Mouse (Mus musculus) CH12.LX (cell line): ENCODE measurements at regions not wholly inside any gene's neighbourhood (a gene's known extent, or its start where the extent isn't known, plus 50 kb on each side); places are given as distances from the start of the nearest gene placed in this dataset.

Source experiments
- DNase-seq: peaks from one replicate; pipeline ENCODE4 v3.0.0-alpha.2; 2013; ENCODE audit errors: extremely low read depth
- H3K27ac ChIP-seq: 2 replicates; pipeline ENCODE4 v1.5.1; 2012; ENCODE audit warnings: low read depth, mild to moderate bottlenecking, control low read depth, moderate library complexity; ENCODE audit not compliant: insufficient read depth
- H3K27me3 ChIP-seq: replicated peaks from 2 replicates; pipeline ENCODE3; 2012; ENCODE audit warnings: inconsistent platforms
- H3K36me3 ChIP-seq, 2 experiments: replicated peaks in 1 of 2; 2 replicates each; pipeline versions ENCODE3 to v1.6.1; 2012; ENCODE audit warnings: inconsistent platforms in 1 of 2, low read length in 1 of 2, mild to moderate bottlenecking in 1 of 2, mixed read lengths in 1 of 2, moderate library complexity in 1 of 2; ENCODE audit not compliant: control insufficient read depth in 1 of 2, insufficient read depth in 1 of 2
- H3K4me1 ChIP-seq, 2 experiments: 2 replicates each; pipeline ENCODE4 v1.6.1; 2012; ENCODE audit warnings: inconsistent platforms in 1 of 2, moderate library complexity in 1 of 2; ENCODE audit not compliant: insufficient read depth in 2 of 2, control insufficient read depth in 1 of 2
- H3K4me2 ChIP-seq: 2 replicates; pipeline ENCODE4 v1.6.1; 2012; ENCODE audit warnings: low read depth, mild to moderate bottlenecking, control low read depth; ENCODE audit not compliant: poor library complexity, insufficient read depth, severe bottlenecking
- H3K4me3 ChIP-seq, 3 experiments: fragments of 150-350 bp in 1 of 3; sonication (generic) in 1 of 3; replicated peaks in 1 of 3; 2 replicates each; pipeline versions ENCODE3 to v1.5.1; 2011 to 2012; ENCODE audit warnings: low read depth in 2 of 3, low read length in 2 of 3, mild to moderate bottlenecking in 2 of 3, moderate library complexity in 2 of 3, control low read depth in 1 of 3, improper control_type of control experiment in 1 of 3, inconsistent platforms in 1 of 3, mixed read lengths in 1 of 3; ENCODE audit not compliant: poor library complexity in 1 of 3
- H3K79me2 ChIP-seq: replicated peaks from 2 replicates; pipeline ENCODE4 v1.6.1; 2012; ENCODE audit warnings: mild to moderate bottlenecking, moderate library complexity; ENCODE audit not compliant: control insufficient read depth, poor library complexity, insufficient read depth, severe bottlenecking; ENCODE audit errors: extremely low read depth
- H3K9ac ChIP-seq: 2 replicates; pipeline ENCODE4 v1.6.1; 2012; ENCODE audit warnings: low read depth, mild to moderate bottlenecking, control low read depth, moderate library complexity; ENCODE audit not compliant: insufficient read depth
- H3K9me3 ChIP-seq: replicated peaks from 2 replicates; pipeline ENCODE3; 2012; ENCODE audit warnings: low read length, inconsistent platforms, mixed read lengths
- GABPA ChIP-seq: IDR thresholded peaks from 2 replicates; pipeline ENCODE4 v1.6.1; 2012; ENCODE audit warnings: low read depth, low read length, improper control_type of control experiment, inconsistent platforms; ENCODE audit not compliant: insufficient replicate concordance
- UBTF ChIP-seq: IDR thresholded peaks from 2 replicates; pipeline ENCODE4 v1.6.1; 2012; ENCODE audit warnings: low read depth, mild to moderate bottlenecking, inconsistent platforms, low read length, improper control_type of control experiment, moderate library complexity
- USF1 ChIP-seq: IDR thresholded peaks from 2 replicates; pipeline ENCODE4 v1.6.1; 2014; ENCODE audit warnings: low read depth, mild to moderate bottlenecking, inconsistent platforms, low read length, improper control_type of control experiment
- dilution Hi-C: fragments of 300-500 bp; cut with MboI; formaldehyde crosslinking; loops from 2 replicates; pipeline ENCODE4 v1.14.3; 2020; ENCODE audit warnings: low sequenced_read_pairs; ENCODE audit not compliant: extremely low pct_unique_long_range_greater_than_20kb, extremely low pct_ligation_motif_present
- in situ Hi-C: fragments of 300-500 bp; cut with MboI; formaldehyde crosslinking; loops from 3 replicates; pipeline ENCODE4 v1.14.3; 2019; ENCODE audit warnings: low sequenced_read_pairs, low pct_ligation_motif_present, low pct_unique_long_range_greater_than_20kb, mixed read lengths

GRCm38 (mm10) chr12:7920888-7921287 is 56.6 kb upstream of the Apob start:
- no peak overlapping the region for H3K4me3 ChIP-seq
- dilution Hi-C loops: no loop called here
- H3K79me2 ChIP-seq: no peaks in the 10 kb centered on the region
- no peak overlapping the region for H3K9ac ChIP-seq
- H3K27me3 ChIP-seq: no peaks in the 10 kb centered on the region
- TF ChIP-seq UBTF: no peak
- no peak for TF ChIP-seq USF1
- TF ChIP-seq GABPA: no peak
- TF ChIP-seq, all 38 proteins: peak for 0
- H3K9me3 ChIP-seq: no peaks in the 10 kb centered on the region
- no peak for DNase-seq
- no peaks in the 10 kb centered on the region for H3K36me3 ChIP-seq
- in situ Hi-C loops: no loop called here
- H3K4me2 ChIP-seq: no peak overlapping the region
- H3K4me1 ChIP-seq: no peaks in the 10 kb centered on the region
- no peak overlapping the region for H3K27ac ChIP-seq
